ENCODE assay signal across 15 mouse cellular contexts in the genomic region with DNA sequence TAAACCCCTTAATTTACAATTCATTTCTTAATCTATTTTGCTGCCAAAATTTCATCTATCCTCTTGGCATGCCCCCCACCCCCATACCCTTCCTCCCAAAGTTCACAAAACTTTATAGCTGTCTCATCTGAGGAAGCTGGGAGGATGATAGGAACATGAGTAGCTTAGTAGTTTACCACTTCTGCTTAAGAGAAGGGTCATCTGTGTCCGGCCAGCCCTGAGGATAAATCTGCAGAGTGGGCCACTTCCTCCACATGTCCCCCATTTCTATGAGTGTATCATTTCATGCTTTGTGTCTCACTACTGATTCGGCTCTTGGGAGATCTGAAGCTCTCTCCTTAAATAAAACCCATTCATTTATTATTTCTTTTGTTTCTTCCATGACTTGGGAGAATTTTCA.
"Had no signal": no experiment of that assay in that cellular context is flagged by ENCODE, and none has a peak within 500 bp of the region (broad histone marks: within the 10 kb centered on the region; RNA-seq: fewer than 3 reads in every experiment).

No protein-coding gene starts in this region.

- H3K36me3 ChIP-seq: neural tube, embryonic 15.5 days; stomach, embryonic 15.5 days had no signal

- H3K9me3 ChIP-seq: neural tube, embryonic 15.5 days; stomach, embryonic 15.5 days had no signal

- H3K4me1 ChIP-seq: neural tube, embryonic 15.5 days; stomach, embryonic 15.5 days had no signal

- H3K27ac ChIP-seq: neural tube, embryonic 15.5 days; stomach, embryonic 15.5 days; stomach, postnatal 0 days had no signal

- H3K4me3 ChIP-seq: neural tube, embryonic 15.5 days; stomach, embryonic 15.5 days had no signal

- H3K9ac ChIP-seq: neural tube, embryonic 15.5 days; stomach, embryonic 15.5 days had no signal

- H3K27me3 ChIP-seq: neural tube, embryonic 15.5 days; stomach, embryonic 15.5 days had no signal

- DNase-seq: retina, postnatal 1 day; right cerebral cortex, adult 18-20 months; right cerebral cortex, postnatal 14 days; right cerebral cortex, postnatal 25 days; right cerebral cortex, postnatal 4 days; spleen, adult 18-20 months; thymus, adult 18-20 months; thymus, adult 2 months; thymus, postnatal 14 days; thymus, postnatal 25 days; thymus, postnatal 36 days; thymus, postnatal 4 days had no signal

- H3K4me2 ChIP-seq: neural tube, embryonic 15.5 days; stomach, embryonic 15.5 days had no signal
